ENCODE assay signal across 10 mouse cellular contexts in genomic region chr13:48316747-48317146, GRCm38 (mm10). TPM values are rescaled to one million over a fixed set of nuclear protein-coding genes. Genes with fewer than 3 reads are reported as not detected.
DNase-seq lines count a peak whose midpoint lies in the region; ATAC-seq and TF ChIP-seq lines count a peak whose summit lies in the region.
"Had no signal": no experiment of that assay in that cellular context is flagged by ENCODE, and none has a peak within 500 bp of the region (broad histone marks: within the 10 kb centered on the region; RNA-seq: fewer than 3 reads in every experiment).

No protein-coding gene starts in this region.

- ATAC-seq in kidney, embryonic 16.5 days (ENCODE audit: low FRiP score, low TSS enrichment), result no peak
- peak; percentile 53; the same call in 1 of the 2 replicates for ATAC-seq in hindbrain, embryonic 11.5 days (ENCODE audit: low FRiP score)
- ATAC-seq in midbrain, postnatal 0 days (ENCODE audit: low FRiP score), result no peak

- no peaks in the 10 kb centered on the region; the same call in 1 of the 2 replicates for H3K27me3 ChIP-seq in kidney, embryonic 16.5 days (ENCODE audit: insufficient read depth, low read length)
- H3K27me3 ChIP-seq in embryonic facial prominence, embryonic 10.5 days (replicated peaks; ENCODE audit: low read depth, poor library complexity, severe bottlenecking), result peaks cover 60% of the 10 kb centered on the region
- H3K27me3 ChIP-seq in hindbrain, embryonic 11.5 days (ENCODE audit: control insufficient read depth, insufficient read depth, low read length), result no peaks in the 10 kb centered on the region
- H3K27me3 ChIP-seq in midbrain, postnatal 0 days (ENCODE audit: insufficient read depth, low read length), result no peaks in the 10 kb centered on the region
- H3K27me3 ChIP-seq: limb, embryonic 12.5 days had no signal

- H3K27ac ChIP-seq in kidney, embryonic 16.5 days (ENCODE audit: low read length), result peak overlapping the region; percentile 45; the same call in 1 of the 2 replicates
- H3K27ac ChIP-seq in embryonic facial prominence, embryonic 10.5 days (replicated peaks), result no peak overlapping the region
- 0 out of 2 replicates have a peak overlapping the region, but pooled peaks have one; percentile 11 for H3K27ac ChIP-seq in hindbrain, embryonic 11.5 days (ENCODE audit: low read depth, low read length)
- H3K27ac ChIP-seq in midbrain, postnatal 0 days (ENCODE audit: low read depth, low read length), result no peak overlapping the region
- H3K27ac ChIP-seq: limb, embryonic 12.5 days had no signal

- H3K4me3 ChIP-seq in kidney, embryonic 16.5 days (ENCODE audit: low read length), result no peak overlapping the region
- H3K4me3 ChIP-seq in embryonic facial prominence, embryonic 10.5 days, result no peak overlapping the region; the same call in 1 of the 2 replicates
- no peak overlapping the region for H3K4me3 ChIP-seq in hindbrain, embryonic 11.5 days (ENCODE audit: low read depth, low read length)
- H3K4me3 ChIP-seq in midbrain, postnatal 0 days (ENCODE audit: low read depth, low read length), result no peak overlapping the region
- H3K4me3 ChIP-seq in lung, adult 2 months (replicated peaks; ENCODE audit: extremely low read depth, low read depth, low read length), result no peak overlapping the region
- H3K4me3 ChIP-seq: limb, embryonic 12.5 days had no signal

- no peak for TF ChIP-seq POLR2A in lung, adult 2 months (IDR thresholded peaks at IDR 0.05; ENCODE audit: borderline replicate concordance, extremely low read depth, low read depth, low read length)

- H3K4me1 ChIP-seq in kidney, embryonic 16.5 days (ENCODE audit: insufficient read depth, low read length), result peaks cover 7% of the 10 kb centered on the region; the same call in 1 of the 2 replicates
- H3K4me1 ChIP-seq in embryonic facial prominence, embryonic 10.5 days, result peaks cover 17% of the 10 kb centered on the region
- no peaks in the 10 kb centered on the region; the same call in 1 of the 2 replicates for H3K4me1 ChIP-seq in hindbrain, embryonic 11.5 days (replicated peaks; ENCODE audit: control insufficient read depth, insufficient read depth, low read length)
- 0 out of 2 replicates have a peak, but pooled peaks cover 3% of the 10 kb centered on the region for H3K4me1 ChIP-seq in midbrain, postnatal 0 days (ENCODE audit: insufficient read depth, low read length)
- no peaks in the 10 kb centered on the region for H3K4me1 ChIP-seq in lung, adult 2 months (ENCODE audit: control insufficient read depth, insufficient read depth, low read length)

- no peak overlapping the region for H3K4me2 ChIP-seq in kidney, embryonic 16.5 days (replicated peaks; ENCODE audit: low read depth, low read length)
- H3K4me2 ChIP-seq in hindbrain, embryonic 11.5 days (replicated peaks; ENCODE audit: low read depth, low read length), result no peak overlapping the region
- no peak overlapping the region for H3K4me2 ChIP-seq in midbrain, postnatal 0 days (ENCODE audit: low read depth, low read length, poor library complexity, severe bottlenecking)
- H3K4me2 ChIP-seq: limb, embryonic 12.5 days had no signal

- H3K36me3 ChIP-seq in kidney, embryonic 16.5 days (ENCODE audit: insufficient read depth, low read length), result no peaks in the 10 kb centered on the region
- H3K36me3 ChIP-seq in embryonic facial prominence, embryonic 10.5 days (replicated peaks), result no peaks in the 10 kb centered on the region
- H3K36me3 ChIP-seq in hindbrain, embryonic 11.5 days (ENCODE audit: control insufficient read depth, insufficient read depth, low read length), result no peaks in the 10 kb centered on the region
- no peaks in the 10 kb centered on the region for H3K36me3 ChIP-seq in midbrain, postnatal 0 days (ENCODE audit: insufficient read depth, low read length)
- H3K36me3 ChIP-seq: limb, embryonic 12.5 days had no signal

- no peak for TF ChIP-seq CTCF in midbrain, postnatal 0 days (IDR thresholded peaks at IDR 0.05)
- TF ChIP-seq CTCF in lung, adult 2 months (IDR thresholded peaks at IDR 0.05; ENCODE audit: insufficient read depth, low read length), result no peak

- H3K9ac ChIP-seq in kidney, embryonic 16.5 days (replicated peaks; ENCODE audit: low read length), result no peak overlapping the region
- no peak overlapping the region for H3K9ac ChIP-seq in hindbrain, embryonic 11.5 days (ENCODE audit: low read depth, low read length)
- H3K9ac ChIP-seq in midbrain, postnatal 0 days (replicated peaks; ENCODE audit: low read length, poor library complexity, severe bottlenecking), result no peak overlapping the region
- H3K9ac ChIP-seq: limb, embryonic 12.5 days had no signal

- no peaks in the 10 kb centered on the region for H3K9me3 ChIP-seq in kidney, embryonic 16.5 days (ENCODE audit: low read length)
- H3K9me3 ChIP-seq in embryonic facial prominence, embryonic 10.5 days, result no peaks in the 10 kb centered on the region
- H3K9me3 ChIP-seq in hindbrain, embryonic 11.5 days (ENCODE audit: control insufficient read depth, low read length), result no peaks in the 10 kb centered on the region
- H3K9me3 ChIP-seq in midbrain, postnatal 0 days (ENCODE audit: low read length), result no peaks in the 10 kb centered on the region
- H3K9me3 ChIP-seq: limb, embryonic 12.5 days had no signal

- WGBS in kidney, embryonic 16.5 days, result 50% methylated on average over 9 of the region's 9 CpGs
- WGBS in embryonic facial prominence, embryonic 10.5 days, result 15% methylated on average over 9 of the region's 9 CpGs
- WGBS in hindbrain, embryonic 11.5 days, result 13% methylated on average over 9 of the region's 9 CpGs
- WGBS in midbrain, postnatal 0 days, result 20% methylated on average over 9 of the region's 9 CpGs
- 57% methylated on average over 9 of the region's 9 CpGs for WGBS in lung, adult 2 months

- DNase-seq in kidney, postnatal 25 days, result no peak
- peak; percentile 28 for DNase-seq in embryonic facial prominence, embryonic 10.5 days (ENCODE audit: low spot score)
- DNase-seq in hindbrain, embryonic 11.5 days (ENCODE audit: low spot score), result peak; percentile 54
- peak; percentile 42 for DNase-seq in midbrain, postnatal 0 days (ENCODE audit: low spot score)
- no peak for DNase-seq in lung, adult 2 months
- no peak for DNase-seq in urinary bladder, postnatal 14 days (ENCODE audit: low spot score)
- DNase-seq in adipocyte (ENCODE audit: low spot score), result no peak
- DNase-seq: cerebellum, adult 9-11 months had no signal

RNA-seq across cellular contexts. Expression of gene Id4, which starts 55.7 kb away (rescaled TPM):
- polyA plus RNA-seq in kidney, embryonic 16.5 days (2015; fragmentation: Nextera tagmentation; extraction: Ambion mirVana), result 5.7 and 13.7 TPM in 2 replicates
- polyA plus RNA-seq in embryonic facial prominence, embryonic 10.5 days (2016; fragmentation: Nextera tagmentation; extraction: Ambion mirVana), result 18.6 and 19.2 TPM in 2 replicates
- 44.7 and 53.7 TPM in 2 replicates for polyA plus RNA-seq in hindbrain, embryonic 11.5 days (2014; fragmentation: Nextera tagmentation; extraction: Ambion mirVana)
- 158 and 201 TPM in 2 replicates for total RNA-seq in midbrain, postnatal 0 days (2014; rRNA removed)
- 95.1 and 116 TPM in 2 replicates for polyA plus RNA-seq in midbrain, postnatal 0 days (2015; fragmentation: Nextera tagmentation; extraction: Ambion mirVana)
- 5.1 and 5.6 TPM in 2 replicates for polyA plus RNA-seq in lung, adult 2 months (2012; rRNA removed)

Comparison
In these comparisons a context has a peak if more than half of its experiments do, and no peak if none do; other contexts are left out.
1. H3K27ac ChIP-seq: peak in kidney, embryonic 16.5 days (single experiment) and hindbrain, embryonic 11.5 days (single experiment); none in embryonic facial prominence, embryonic 10.5 days (single experiment) and midbrain, postnatal 0 days (single experiment).
2. DNase-seq: peak in embryonic facial prominence, embryonic 10.5 days (single experiment), hindbrain, embryonic 11.5 days (single experiment) and midbrain, postnatal 0 days (single experiment); none in kidney, postnatal 25 days (0 of 2), lung, adult 2 months (single experiment), urinary bladder, postnatal 14 days (single experiment) and adipocyte (single experiment).